Mouse (Mus musculus) stomach, embryonic 15.5 days (tissue): ENCODE measurements around the gene Acp7. TPM values are rescaled to one million over a fixed set of nuclear protein-coding genes. Genes with fewer than 3 reads are reported as not detected.

Experiments
- ATAC-seq: fragments of 200-750 bp; cut with Nextera tagmentation; 2 replicates; pipeline ENCODE4 v1.8.0; 2017; ENCODE audit warnings: low read depth, moderate number of reproducible peaks, moderate TSS enrichment; ENCODE audit not compliant: insufficient read depth, low FRiP score
- H3K27ac ChIP-seq: fragments of 300-500 bp; sonication (generic); 2 replicates; pipeline ENCODE4 v1.5.1; 2015; ENCODE audit warnings: mild to moderate bottlenecking, inconsistent platforms
- H3K27me3 ChIP-seq: fragments of 300-500 bp; sonication (generic); replicated peaks from 2 replicates; pipeline ENCODE4 v1.6.1; 2015; ENCODE audit warnings: inconsistent platforms
- H3K36me3 ChIP-seq: fragments of 300-500 bp; sonication (generic); 2 replicates; pipeline ENCODE4 v1.6.1; 2015; ENCODE audit warnings: inconsistent platforms
- H3K4me1 ChIP-seq: fragments of 300-500 bp; sonication (generic); 2 replicates; pipeline ENCODE4 v1.6.1; 2015; ENCODE audit warnings: inconsistent platforms
- H3K4me2 ChIP-seq: fragments of 300-500 bp; sonication (generic); 2 replicates; pipeline ENCODE4 v1.6.1; 2015; ENCODE audit warnings: mild to moderate bottlenecking, inconsistent platforms
- H3K4me3 ChIP-seq: fragments of 300-500 bp; sonication (generic); replicated peaks from 2 replicates; pipeline ENCODE4 v1.5.1; 2015; ENCODE audit warnings: inconsistent platforms
- H3K9ac ChIP-seq: fragments of 300-500 bp; sonication (generic); 2 replicates; pipeline ENCODE4 v1.6.1; 2015; ENCODE audit warnings: inconsistent platforms
- H3K9me3 ChIP-seq: fragments of 300-500 bp; sonication (generic); 2 replicates; pipeline ENCODE4 v1.6.1; 2016; ENCODE audit warnings: inconsistent platforms
- WGBS: fragments of 180-500 bp; shearing (Covaris S2); methylation state at CpG from one replicate; pipeline ENCODE4 v1.1.7; 2015; 5-methylcytosine and 5-hydroxymethylcytosine counted together
- polyA plus RNA-seq: library from polyadenylated mRNA; unstranded; fragments of >200 nt; fragmentation: Nextera tagmentation; extraction: Ambion mirVana; gene quantifications from 2 replicates; pipeline ENCODE4 v1.2.1, GENCODE M21; 2015

Gene Acp7
- polyA plus RNA-seq, 1 experiment from 2014 or later = 0.08 TPM

- Histone ChIP-seq H3K27ac (peak overlapping the region; percentile 95), H3K4me3 (no peak overlapping the region), H3K4me2 (peak overlapping the region; percentile 43), H3K27me3 (no peaks in the 10 kb centered on the region), H3K4me1 (peaks cover 55% of the 10 kb centered on the region), H3K36me3 (peaks cover 16% of the 10 kb centered on the region), H3K9ac (no peak overlapping the region), H3K9me3 (no peaks in the 10 kb centered on the region)
- 37% methylated on average over 5 of the region's 5 CpGs for WGBS
- peak; percentile 6; the same call in 1 of the 2 replicates for ATAC-seq
Measured at GRCm38 (mm10) chr7:28570982-28571682, 60.0 kb downstream of the Acp7 start.

DNA sequence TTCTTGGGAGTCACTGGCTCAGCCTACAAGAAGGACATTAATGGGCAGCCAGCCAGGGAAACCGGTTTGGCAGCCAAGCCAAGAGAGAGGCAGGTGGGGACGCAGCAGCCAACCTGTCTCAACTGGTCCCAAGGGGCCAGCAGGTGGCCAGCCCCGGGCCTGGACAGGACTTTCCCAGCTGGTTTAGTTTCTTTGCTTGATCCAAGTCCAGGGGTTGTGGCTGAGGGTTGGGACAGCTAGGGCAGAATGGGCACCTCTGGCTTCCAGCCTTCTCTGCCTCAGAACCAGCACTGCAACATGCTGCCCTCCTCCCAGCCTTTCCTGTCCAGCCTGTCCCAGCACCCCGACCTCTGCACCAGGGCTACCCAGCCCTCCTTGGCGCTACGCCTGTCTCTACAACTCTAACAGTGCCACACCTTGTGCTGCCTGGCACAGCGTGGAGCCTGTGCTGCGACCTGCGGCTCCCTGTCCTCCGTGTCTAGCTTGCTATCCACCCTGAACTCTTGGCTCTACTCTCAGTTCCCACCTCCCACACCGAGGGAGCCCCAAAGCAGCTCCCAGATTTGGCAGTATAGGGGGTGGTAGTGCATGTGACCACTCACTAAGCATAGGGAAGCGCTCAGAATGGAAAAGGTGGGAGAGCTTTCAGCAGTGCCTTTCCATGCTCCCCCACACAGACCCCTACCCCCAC is 60.7 kb downstream of the Acp7 start:
- Histone ChIP-seq H3K4me2 (peak overlapping the region; percentile 43), H3K9ac (no peak overlapping the region)

GRCm38 (mm10) chr7:28568253-28568652 is 62.9 kb downstream of the Acp7 start:
- peak overlapping the region; percentile 7; the same call in 1 of the 2 replicates for H3K27ac ChIP-seq
- H3K36me3 ChIP-seq = peaks cover 33% of the 10 kb centered on the region

More for the DNA sequence above, 60.7 kb downstream of the Acp7 start:
- peak overlapping the region; percentile 95 for H3K27ac ChIP-seq
- H3K36me3 ChIP-seq = peaks cover 19% of the 10 kb centered on the region
- no peaks in the 10 kb centered on the region for H3K9me3 ChIP-seq
- H3K27me3 ChIP-seq = no peaks in the 10 kb centered on the region
- H3K4me3 ChIP-seq = no peak overlapping the region
- peak; percentile 84 for ATAC-seq
- H3K4me1 ChIP-seq = peaks cover 51% of the 10 kb centered on the region
- WGBS = 52% methylated on average over 12 of the region's 12 CpGs

GRCm38 (mm10) chr7:28567539-28567938 is 63.6 kb downstream of the Acp7 start:
- H3K4me2 ChIP-seq = no peak overlapping the region
- peaks cover 31% of the 10 kb centered on the region for H3K4me1 ChIP-seq
- no peak overlapping the region for H3K9ac ChIP-seq
- 82% methylated on average over 4 of the region's 4 CpGs for WGBS
- ATAC-seq = no peak
- H3K9me3 ChIP-seq = no peaks in the 10 kb centered on the region
- H3K27me3 ChIP-seq = no peaks in the 10 kb centered on the region
- H3K27ac ChIP-seq = no peak overlapping the region
- peaks cover 37% of the 10 kb centered on the region for H3K36me3 ChIP-seq
- H3K4me3 ChIP-seq = no peak overlapping the region

More at GRCm38 (mm10) chr7:28568253-28568652, 62.9 kb downstream of the Acp7 start:
- H3K9me3 ChIP-seq = no peaks in the 10 kb centered on the region
- H3K4me3 ChIP-seq = no peak overlapping the region
- peaks cover 36% of the 10 kb centered on the region for H3K4me1 ChIP-seq
- no peak overlapping the region for H3K4me2 ChIP-seq
- H3K9ac ChIP-seq = no peak overlapping the region
- H3K27me3 ChIP-seq = no peaks in the 10 kb centered on the region
- no peak for ATAC-seq

DNA sequence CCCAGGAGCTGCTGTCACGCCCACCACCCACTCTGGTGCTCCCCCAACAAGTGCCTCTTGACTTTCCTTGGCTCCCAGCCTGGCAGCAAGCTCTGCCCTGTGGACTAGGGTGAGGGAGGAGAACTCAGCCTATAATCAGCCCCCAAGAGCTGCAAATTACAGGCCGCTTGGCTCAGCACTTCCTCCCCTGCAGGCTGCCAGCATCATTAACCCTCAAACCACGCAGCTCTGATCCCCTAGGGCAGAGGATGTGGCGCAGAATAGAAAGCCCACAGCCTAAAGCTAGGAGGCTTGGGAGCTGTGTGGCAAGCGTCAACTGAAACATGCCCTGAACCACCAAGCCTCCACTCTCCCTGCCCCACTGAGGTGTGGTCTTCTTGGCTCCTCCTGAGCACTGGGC is 65.7 kb downstream of the Acp7 start:
- ATAC-seq = no peak
- 78% methylated on average over 5 of the region's 5 CpGs for WGBS
- no peak overlapping the region for H3K9ac ChIP-seq
- no peak overlapping the region for H3K4me2 ChIP-seq
- no peak overlapping the region for H3K27ac ChIP-seq
- H3K4me1 ChIP-seq = peaks cover 10% of the 10 kb centered on the region
- H3K4me3 ChIP-seq = no peak overlapping the region
- H3K27me3 ChIP-seq = no peaks in the 10 kb centered on the region
- H3K36me3 ChIP-seq = peaks cover 49% of the 10 kb centered on the region
- no peaks in the 10 kb centered on the region for H3K9me3 ChIP-seq

- H3K36me3 ChIP-seq = peaks cover 65% of the 10 kb centered on the region
- no peaks in the 10 kb centered on the region for H3K9me3 ChIP-seq
- no peaks in the 10 kb centered on the region for H3K27me3 ChIP-seq
- 92% methylated on average over 13 of the region's 13 CpGs for WGBS
- 0 out of 2 replicates have a peak, but pooled peaks cover 15% of the 10 kb centered on the region for H3K4me1 ChIP-seq
- H3K27ac ChIP-seq = no peak overlapping the region
- H3K4me3 ChIP-seq = no peak overlapping the region
- no peak overlapping the region for H3K4me2 ChIP-seq
- no peak for ATAC-seq
- no peak overlapping the region for H3K9ac ChIP-seq
Measured at GRCm38 (mm10) chr7:28562951-28563350, 68.2 kb downstream of the Acp7 start.

GRCm38 (mm10) chr7:28562371-28562770 is 68.8 kb downstream of the Acp7 start:
- no peak overlapping the region for H3K9ac ChIP-seq
- H3K4me3 ChIP-seq = no peak overlapping the region
- no peak overlapping the region for H3K4me2 ChIP-seq
- ATAC-seq = no peak
- no peaks in the 10 kb centered on the region for H3K27me3 ChIP-seq
- H3K9me3 ChIP-seq = no peaks in the 10 kb centered on the region
- 93% methylated on average over 13 of the region's 13 CpGs for WGBS
- H3K4me1 ChIP-seq = 0 out of 2 replicates have a peak, but pooled peaks cover 15% of the 10 kb centered on the region
- H3K27ac ChIP-seq = no peak overlapping the region
- H3K36me3 ChIP-seq = peaks cover 60% of the 10 kb centered on the region

DNA sequence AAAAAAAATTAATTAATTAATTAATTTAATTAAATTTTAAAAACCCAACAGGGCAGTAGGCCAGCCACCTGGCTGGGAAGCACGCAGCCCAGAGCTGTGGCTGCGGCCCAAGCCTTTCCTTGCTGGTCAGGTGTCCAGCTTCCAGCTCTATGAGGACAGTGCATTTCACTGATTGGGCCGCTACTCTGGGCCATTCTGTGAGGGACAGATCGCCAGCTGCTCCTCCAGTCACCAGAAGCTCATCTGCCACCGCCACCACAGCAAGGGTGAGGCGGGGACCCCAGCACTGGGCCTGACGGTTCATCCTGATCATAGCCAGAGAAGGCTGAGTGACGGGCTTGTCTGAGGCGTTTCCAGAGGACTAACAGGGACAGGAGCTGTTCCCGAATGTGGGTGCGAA is 69.2 kb downstream of the Acp7 start:
- Histone ChIP-seq H3K27ac (no peak overlapping the region), H3K4me1 (0 out of 2 replicates have a peak, but pooled peaks cover 15% of the 10 kb centered on the region), H3K9ac (no peak overlapping the region), H3K4me3 (no peak overlapping the region), H3K36me3 (peaks cover 56% of the 10 kb centered on the region), H3K27me3 (no peaks in the 10 kb centered on the region), H3K9me3 (no peaks in the 10 kb centered on the region), H3K4me2 (no peak overlapping the region)
- ATAC-seq = no peak
- WGBS = 90% methylated on average over 11 of the region's 11 CpGs

DNA sequence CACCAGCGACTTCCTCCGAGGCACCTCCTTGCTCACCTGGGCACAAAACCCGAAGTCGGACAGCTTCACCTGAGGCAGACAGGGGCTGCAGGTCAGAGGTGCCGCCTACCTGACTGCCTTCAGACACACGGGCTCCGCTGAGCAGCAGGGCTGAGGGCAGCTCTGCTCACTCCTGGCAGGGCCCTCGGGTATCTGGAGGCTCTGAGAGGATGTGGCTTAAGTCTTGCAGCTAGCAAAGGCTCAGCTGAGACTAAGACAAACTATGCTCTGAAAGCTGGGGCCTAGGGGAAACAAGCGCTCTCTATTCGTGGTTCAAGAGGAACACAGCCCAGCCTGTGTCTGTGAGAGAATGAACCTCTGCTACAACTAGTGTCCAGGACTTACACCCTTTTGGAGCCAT is 70.3 kb downstream of the Acp7 start:
- no peak overlapping the region for H3K9ac ChIP-seq
- H3K9me3 ChIP-seq = no peaks in the 10 kb centered on the region
- no peak overlapping the region for H3K4me3 ChIP-seq
- no peaks in the 10 kb centered on the region for H3K27me3 ChIP-seq
- no peak overlapping the region for H3K27ac ChIP-seq
- 0 out of 2 replicates have a peak, but pooled peaks cover 24% of the 10 kb centered on the region for H3K4me1 ChIP-seq
- no peak for ATAC-seq
- H3K36me3 ChIP-seq = peaks cover 51% of the 10 kb centered on the region
- 89% methylated on average over 10 of the region's 10 CpGs for WGBS
- no peak overlapping the region for H3K4me2 ChIP-seq

DNA sequence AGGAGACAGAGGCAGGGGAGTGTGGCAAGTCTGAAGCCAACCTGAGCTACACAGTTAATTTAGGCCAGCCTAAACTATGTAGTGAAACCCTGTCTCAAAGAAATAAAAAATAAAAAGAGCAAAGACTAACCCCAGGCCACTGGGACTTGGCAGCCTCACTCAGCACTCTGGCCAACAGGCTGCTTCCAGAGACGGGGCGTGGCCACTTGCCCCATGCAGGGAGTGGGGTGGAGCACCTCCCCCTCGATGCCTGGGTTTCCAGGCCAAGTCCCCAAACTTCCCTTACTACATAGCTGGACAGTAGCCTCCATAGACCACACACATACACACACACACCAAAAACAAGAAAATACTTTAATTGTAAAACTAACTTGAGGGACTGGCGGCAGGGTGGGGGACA is 72.6 kb downstream of the Acp7 start:
- H3K4me2 ChIP-seq = no peak overlapping the region
- WGBS = 40% methylated on average over 4 of the region's 4 CpGs
- no peaks in the 10 kb centered on the region for H3K27me3 ChIP-seq
- 0 out of 2 replicates have a peak, but pooled peaks cover 26% of the 10 kb centered on the region for H3K4me1 ChIP-seq
- H3K27ac ChIP-seq = no peak overlapping the region
- ATAC-seq = peak; percentile 47; the same call in 1 of the 2 replicates
- H3K9me3 ChIP-seq = no peaks in the 10 kb centered on the region
- H3K36me3 ChIP-seq = peaks cover 37% of the 10 kb centered on the region; the same call in 1 of the 2 replicates
- no peak overlapping the region for H3K9ac ChIP-seq
- no peak overlapping the region for H3K4me3 ChIP-seq

GRCm38 (mm10) chr7:28557708-28558107 is 73.4 kb downstream of the Acp7 start:
- Histone ChIP-seq H3K4me1 (0 out of 2 replicates have a peak, but pooled peaks cover 26% of the 10 kb centered on the region), H3K27me3 (no peaks in the 10 kb centered on the region), H3K9me3 (no peaks in the 10 kb centered on the region), H3K4me2 (no peak overlapping the region), H3K9ac (no peak overlapping the region), H3K36me3 (peaks cover 31% of the 10 kb centered on the region; the same call in 1 of the 2 replicates), H3K4me3 (no peak overlapping the region), H3K27ac (peak overlapping the region; percentile 26; the same call in 1 of the 2 replicates)
- no peak for ATAC-seq
- WGBS = 63% methylated on average over 6 of the region's 6 CpGs
